Mouse (Mus musculus): Measurements from ENCODE around the gene Ddb1. TPM values are rescaled to one million over a fixed set of nuclear protein-coding genes. Genes with fewer than 3 reads are reported as not detected.

Gene Ddb1
- 76.8 and 83.0 TPM in 2 replicates for total RNA-seq (2023)

GRCm38 (mm10) chr19:10605293-10605900 lies at the start of gene Ddb1, which contains the start of gene Tkfc:
Gene Ddb1, plus strand, starts transcription at chr19:10605327.
Gene Tkfc, minus strand, starts transcription at chr19:10605654.

GRCm38 (mm10) chr19:10555624-10556510 lies 49.3 kb upstream of the Ddb1 start, which contains the start of gene Tmem216:
Gene Tmem216, minus strand, starts transcription at chr19:10556238.

GRCm38 (mm10) chr19:10576690-10577561 lies 28.2 kb upstream of the Ddb1 start, which contains the start of the genes Cyb561a3 and Tmem138:
Gene Cyb561a3, plus strand, starts transcription at chr19:10577172.
Gene Tmem138, minus strand, starts transcription at chr19:10577362.

GRCm38 (mm10) chr19:10634106-10634871 lies 29.2 kb downstream of the Ddb1 start, which contains the start of gene Vwce:
Gene Vwce, plus strand, starts transcription at chr19:10634213.

GRCm38 (mm10) chr19:10677915-10678771 lies 73.0 kb downstream of the Ddb1 start, which contains the start of gene Pga5:
Gene Pga5, minus strand, starts transcription at chr19:10678071.

Other genes with a start within 250 kb of the Ddb1 start
- gene Syt7, start 216.2 kb upstream of the Ddb1 start, total RNA-seq (2023): not detected in 2 replicates
- not detected in 2 replicates for gene Lrrc10b, start 147.9 kb upstream of the Ddb1 start, total RNA-seq (2023)
- 3.4 and 3.9 TPM in 2 replicates for gene Ppp1r32, start 122.4 kb upstream of the Ddb1 start, total RNA-seq (2023)
- 91.5 and 118 TPM in 2 replicates for gene Cpsf7, start 80.1 kb upstream of the Ddb1 start, total RNA-seq (2023)
- gene Sdhaf2, start 79.2 kb upstream of the Ddb1 start, total RNA-seq (2023): 31.8 and 37.5 TPM in 2 replicates
- gene Tmem216, start 49.1 kb upstream of the Ddb1 start, total RNA-seq (2023): 45.2 and 52.3 TPM in 2 replicates
- 39.6 and 52.2 TPM in 2 replicates for gene Cyb561a3, start 28.2 kb upstream of the Ddb1 start, total RNA-seq (2023)
- gene Tmem138, start 28.0 kb upstream of the Ddb1 start, total RNA-seq (2023): 5.4 and 6.8 TPM in 2 replicates
- gene Tkfc, start 327 bp downstream of the Ddb1 start, total RNA-seq (2023): 5.7 and 9.3 TPM in 2 replicates
- gene Vwce, start 28.9 kb downstream of the Ddb1 start, total RNA-seq (2023): 0.25 and 1.0 TPM in 2 replicates
- not detected in 2 replicates for gene Pga5, start 72.7 kb downstream of the Ddb1 start, total RNA-seq (2023)
- 52.3 and 63.6 TPM in 2 replicates for gene Vps37c, start 83.4 kb downstream of the Ddb1 start, total RNA-seq (2023)
- 0.84 and 1.2 TPM in 2 replicates for gene Cd5, start 133.7 kb downstream of the Ddb1 start, total RNA-seq (2023)
- 1.7 and 2.6 TPM in 2 replicates for gene Cd6, start 224.7 kb downstream of the Ddb1 start, total RNA-seq (2023)
- gene Slc15a3, start 234.4 kb downstream of the Ddb1 start, total RNA-seq (2023): 218 and 238 TPM in 2 replicates

Data from neutrophil, adult 65 days (primary cell).